Mouse (Mus musculus) cerebellum, adult 2 months (tissue): ENCODE data around the gene Acsl5. TPM values are rescaled to one million over a fixed set of nuclear protein-coding genes. Genes with fewer than 3 reads are reported as not detected.

Experiments
- DNase-seq, 2 experiments: peaks; one replicate each; pipeline ENCODE4 v3.0.0; 2021
- H3K27ac ChIP-seq: fragments of 200-500 bp; 2 replicates; pipeline ENCODE4 v1.5.1; 2012; ENCODE audit warnings: low read length, control low read depth, inconsistent platforms; ENCODE audit not compliant: insufficient read depth
- H3K27me3 ChIP-seq: fragments of 200-500 bp; 2 replicates; pipeline ENCODE4 v1.6.1; 2012; ENCODE audit warnings: inconsistent platforms, mild to moderate bottlenecking, low read length, moderate library complexity; ENCODE audit not compliant: control insufficient read depth, insufficient read depth
- H3K4me1 ChIP-seq: fragments of 200-500 bp; 2 replicates; pipeline ENCODE4 v1.6.1; 2011; ENCODE audit warnings: low read length; ENCODE audit not compliant: control insufficient read depth, insufficient read depth
- H3K4me3 ChIP-seq: fragments of 200-500 bp; replicated peaks from 2 replicates; pipeline ENCODE3; 2011; ENCODE audit warnings: mild to moderate bottlenecking, low read depth, low read length, control low read depth; ENCODE audit not compliant: insufficient read depth
- CTCF ChIP-seq: fragments of 200-500 bp; IDR thresholded peaks from 2 replicates; pipeline ENCODE4 v1.5.1; 2011; ENCODE audit warnings: low read depth, mild to moderate bottlenecking, control low read depth, low read length, moderate library complexity, borderline replicate concordance; ENCODE audit not compliant: insufficient read depth
- POLR2A ChIP-seq: fragments of 200-500 bp; IDR thresholded peaks from 2 replicates; pipeline ENCODE4 v1.6.1; 2011; ENCODE audit warnings: low read length, control low read depth, borderline replicate concordance; ENCODE audit not compliant: insufficient read depth
- WGBS: fragments of 180-500 bp; shearing (Covaris S2); methylation state at CpG from one replicate; pipeline ENCODE4 v1.1.7; 2018; 5-methylcytosine and 5-hydroxymethylcytosine counted together
- polyA plus RNA-seq: library from polyadenylated mRNA; depleted of rRNA; stranded (reverse); fragments of >200 nt; gene quantifications from 2 replicates; pipeline ENCODE4 v1.2.3, GENCODE M21; 2012

Acsl5 gene
- polyA plus RNA-seq, 1 experiment = 14.6 TPM

DNA sequence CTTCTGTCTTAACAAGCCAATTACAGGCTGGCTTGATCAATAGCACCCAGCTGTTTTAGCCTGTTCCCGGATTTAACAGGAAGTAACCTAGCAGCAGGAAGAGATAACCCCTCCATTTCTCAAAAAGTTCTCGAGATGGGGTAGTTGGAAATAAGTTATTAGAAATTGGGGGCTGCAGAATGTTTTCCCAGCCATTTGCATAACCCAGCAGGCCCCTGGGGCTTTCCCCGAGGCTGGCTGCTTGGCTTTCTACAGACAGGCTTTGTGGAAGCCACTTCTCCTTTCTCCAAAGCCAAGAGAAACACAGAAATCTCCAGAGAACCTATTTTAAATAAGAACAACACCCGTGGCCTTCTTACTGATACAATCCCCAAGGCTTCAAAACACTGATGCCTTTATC, 41.4 kb downstream of the Acsl5 start:
- Histone ChIP-seq H3K27ac (no peak overlapping the region), H3K4me3 (no peak overlapping the region), H3K4me1 (no peaks in the 10 kb centered on the region), H3K27me3 (no peaks in the 10 kb centered on the region)
- no peak for TF ChIP-seq POLR2A
- no peak for TF ChIP-seq CTCF
- DNase-seq = no peak
- WGBS = 28% methylated on average over 4 of the region's 4 CpGs

DNA sequence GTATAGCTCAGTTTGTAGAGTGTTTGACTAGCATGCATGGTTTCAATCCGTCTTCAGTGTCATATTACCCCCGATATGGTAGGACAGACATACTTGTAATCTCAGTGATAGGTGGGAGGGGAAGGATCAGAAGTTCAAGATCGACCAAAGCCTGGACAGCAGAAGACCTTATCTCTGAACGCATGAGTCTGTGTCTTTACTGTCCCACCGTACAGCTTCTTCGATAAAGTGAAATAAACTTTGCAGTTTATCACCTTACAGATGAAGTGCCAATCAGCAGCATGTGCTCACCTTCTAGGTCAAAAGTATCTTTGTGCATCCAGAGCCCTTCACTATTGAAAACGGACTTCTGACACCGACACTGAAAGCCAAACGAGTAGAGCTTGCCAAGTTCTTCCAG, 43.3 kb downstream of the Acsl5 start:
- 89% methylated on average over 9 of the region's 9 CpGs for WGBS
- Histone ChIP-seq H3K4me3 (no peak overlapping the region), H3K27ac (no peak overlapping the region), H3K27me3 (no peaks in the 10 kb centered on the region), H3K4me1 (no peaks in the 10 kb centered on the region)
- TF ChIP-seq CTCF (no peak), POLR2A (no peak)
- DNase-seq = no peak

DNA sequence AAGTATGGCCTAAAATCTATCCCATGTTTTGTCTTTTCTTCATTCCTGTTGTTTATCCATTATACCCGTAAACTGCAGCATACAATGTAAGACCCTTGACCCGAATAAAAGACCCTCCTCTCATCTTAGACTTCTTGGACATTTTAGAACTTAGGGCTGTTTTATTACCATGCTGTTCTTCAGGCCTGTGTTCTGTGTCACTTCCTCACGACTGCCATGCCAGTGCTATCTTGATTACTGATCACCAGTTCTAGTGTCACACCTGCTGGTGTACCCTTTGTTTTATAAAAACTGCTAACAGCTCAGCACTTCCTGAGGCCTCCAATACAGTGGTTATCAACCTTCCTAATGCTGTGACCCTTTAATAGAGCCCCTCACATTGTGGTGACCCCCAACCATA, 43.8 kb downstream of the Acsl5 start:
- WGBS = 87% methylated on average over 3 of the region's 3 CpGs
- TF ChIP-seq CTCF (no peak), POLR2A (no peak)

DNA sequence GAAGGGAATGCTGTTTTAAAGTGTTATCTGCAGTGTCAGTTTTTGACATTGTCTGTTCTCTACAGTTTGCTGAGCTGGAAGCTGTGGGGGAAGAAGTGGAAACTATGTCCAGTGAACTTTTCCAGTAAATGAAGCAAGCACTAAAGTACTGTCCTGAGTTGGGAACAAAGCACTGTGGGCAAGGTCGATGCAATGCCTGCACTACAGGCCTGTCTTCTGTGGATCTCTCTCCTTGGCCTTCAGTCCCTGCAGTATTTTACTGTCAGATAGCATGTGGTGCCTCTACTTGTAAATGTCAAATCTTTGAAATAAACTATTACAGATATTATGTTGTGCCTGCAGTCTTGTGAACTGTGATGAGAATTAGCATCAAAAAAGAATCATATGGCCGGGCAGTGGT, 44.6 kb downstream of the Acsl5 start:
- no peak overlapping the region for H3K4me3 ChIP-seq
- H3K4me1 ChIP-seq = no peaks in the 10 kb centered on the region
- no peak for TF ChIP-seq CTCF
- no peak for TF ChIP-seq POLR2A
- no peak overlapping the region for H3K27ac ChIP-seq
- no peaks in the 10 kb centered on the region for H3K27me3 ChIP-seq
- WGBS = 86% methylated on average over 2 of the region's 2 CpGs
- no peak for DNase-seq

More for the DNA sequence above, 43.8 kb downstream of the Acsl5 start:
- H3K4me3 ChIP-seq = no peak overlapping the region
- H3K4me1 ChIP-seq = no peaks in the 10 kb centered on the region
- no peak for DNase-seq
- H3K27ac ChIP-seq = no peak overlapping the region
- no peaks in the 10 kb centered on the region for H3K27me3 ChIP-seq

DNA sequence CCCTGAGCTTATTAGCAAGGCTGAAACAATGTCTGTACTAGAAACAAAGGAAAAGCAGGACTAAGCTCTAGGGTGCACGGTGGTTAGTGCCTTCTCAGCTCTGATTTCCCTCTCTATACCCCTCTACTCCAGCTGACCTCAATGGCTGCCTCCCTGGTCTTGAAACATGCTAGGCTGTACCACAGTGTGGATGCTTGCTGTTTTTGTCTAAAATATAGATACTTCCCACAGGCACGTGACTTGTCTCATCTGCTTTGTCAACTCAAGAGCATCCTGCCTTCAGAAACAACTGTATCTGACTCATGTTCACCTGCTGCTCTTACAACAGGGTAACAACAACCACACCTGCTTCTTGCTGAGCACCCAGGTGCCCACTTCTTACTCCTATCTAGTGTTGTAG, 45.8 kb downstream of the Acsl5 start:
- Histone ChIP-seq H3K4me3 (no peak overlapping the region), H3K4me1 (no peaks in the 10 kb centered on the region), H3K27me3 (no peaks in the 10 kb centered on the region), H3K27ac (no peak overlapping the region)
- 95% methylated on average over 2 of the region's 2 CpGs for WGBS
- no peak for TF ChIP-seq POLR2A
- no peak for TF ChIP-seq CTCF
- DNase-seq = no peak

DNA sequence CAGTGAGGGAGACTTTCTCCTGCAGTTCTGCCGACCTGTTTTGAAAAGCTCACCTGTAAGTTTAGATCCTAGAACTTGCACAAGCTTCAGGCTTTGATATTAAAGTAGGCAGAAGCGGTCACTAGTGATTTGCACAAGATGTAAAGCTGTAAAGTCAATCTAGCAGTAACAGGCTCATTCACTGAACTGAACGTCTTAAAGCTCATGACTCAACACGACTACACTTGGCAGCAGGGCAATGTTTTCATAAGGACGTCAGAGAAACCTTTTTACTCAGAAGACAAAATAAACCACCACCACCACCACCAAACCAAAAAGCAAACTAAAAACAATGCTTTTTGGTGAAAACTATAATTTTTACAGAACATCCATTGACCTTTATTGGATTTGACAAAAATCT, 46.2 kb downstream of the Acsl5 start:
- TF ChIP-seq POLR2A (no peak), CTCF (no peak)
- Histone ChIP-seq H3K27me3 (no peaks in the 10 kb centered on the region), H3K4me1 (no peaks in the 10 kb centered on the region), H3K27ac (no peak overlapping the region), H3K4me3 (no peak overlapping the region)
- no peak for DNase-seq
- WGBS = 88% methylated on average over 5 of the region's 5 CpGs

DNA sequence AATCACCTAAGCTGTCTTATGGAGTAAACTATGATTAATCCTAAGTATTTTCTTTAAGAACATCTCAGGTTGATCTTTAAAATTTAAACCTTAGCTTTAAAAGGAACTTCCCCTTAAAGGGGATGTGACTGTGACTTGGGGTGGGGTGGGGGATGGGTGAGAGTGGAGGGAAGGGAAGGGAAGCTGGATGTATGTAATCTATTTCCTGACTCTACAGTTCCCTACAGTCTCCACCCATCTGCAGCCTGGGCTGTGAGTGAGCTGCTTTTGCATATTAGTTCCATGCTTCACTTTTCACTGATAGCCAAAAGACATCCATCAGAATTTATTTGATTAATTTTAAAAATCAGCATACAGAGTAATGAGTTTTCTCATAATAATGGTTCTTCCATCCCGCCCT, 47.6 kb downstream of the Acsl5 start:
- 93% methylated on average over 1 of the region's 1 CpGs for WGBS
- TF ChIP-seq CTCF = no peak
- TF ChIP-seq POLR2A = no peak
- Histone ChIP-seq H3K4me3 (no peak overlapping the region), H3K27me3 (no peaks in the 10 kb centered on the region), H3K27ac (no peak overlapping the region), H3K4me1 (no peaks in the 10 kb centered on the region)
- DNase-seq = no peak

DNA sequence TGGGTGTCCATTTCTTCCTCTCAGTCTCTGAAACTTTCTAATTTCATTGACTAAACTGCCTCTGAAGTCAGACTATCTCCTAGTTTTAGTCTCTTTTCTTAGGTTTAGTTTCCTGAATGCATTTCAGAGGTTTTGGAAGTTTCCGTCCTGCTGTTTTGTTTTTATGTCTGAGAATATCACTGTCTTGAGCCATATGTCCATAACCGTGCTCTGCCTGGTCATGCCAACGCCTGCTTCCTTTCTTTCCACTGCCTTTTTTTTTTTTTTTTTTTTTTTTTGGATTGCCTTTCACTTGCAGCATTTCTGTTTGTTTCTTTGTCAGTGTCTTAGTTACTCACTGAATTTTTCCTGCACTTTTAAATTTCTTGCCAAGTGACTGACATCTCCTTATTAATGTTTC, 48.8 kb downstream of the Acsl5 start:
- TF ChIP-seq POLR2A (no peak), CTCF (no peak)
- WGBS = 84% methylated on average over 3 of the region's 3 CpGs
- Histone ChIP-seq H3K27me3 (no peaks in the 10 kb centered on the region), H3K4me3 (no peak overlapping the region), H3K27ac (no peak overlapping the region), H3K4me1 (no peaks in the 10 kb centered on the region)
- DNase-seq = no peak
